ENCODE assay signal across 13 mouse cellular contexts in genomic region chr4:107012574-107012973, GRCm38 (mm10). TPM values are rescaled to one million over a fixed set of nuclear protein-coding genes. Genes with fewer than 3 reads are reported as not detected.
DNase-seq lines count a peak whose midpoint lies in the region; TF ChIP-seq lines count a peak whose summit lies in the region.
"Had no signal": no experiment of that assay in that cellular context is flagged by ENCODE, and none has a peak within 500 bp of the region (broad histone marks: within the 10 kb centered on the region; RNA-seq: fewer than 3 reads in every experiment).

No protein-coding gene starts in this region.

- TF ChIP-seq POLR2A in heart, adult 2 months (IDR thresholded peaks at IDR 0.05; ENCODE audit: insufficient read depth, low read depth, low read length): no peak

- no peaks in the 10 kb centered on the region for H3K27me3 ChIP-seq in heart, adult 2 months (ENCODE audit: control insufficient read depth, insufficient read depth, low read length)
- H3K27me3 ChIP-seq: intestine, embryonic 15.5 days; lung, embryonic 15.5 days; neural tube, embryonic 15.5 days had no signal

- H3K4me1 ChIP-seq in heart, adult 2 months (ENCODE audit: control insufficient read depth, insufficient read depth, low read length): peaks cover 28% of the 10 kb centered on the region
- H3K4me1 ChIP-seq: lung, embryonic 15.5 days had no signal

- no peak overlapping the region for H3K4me3 ChIP-seq in heart, adult 2 months
- H3K4me3 ChIP-seq: intestine, embryonic 15.5 days; lung, embryonic 15.5 days; midbrain, embryonic 10.5 days; neural tube, embryonic 15.5 days had no signal

- intact Hi-C loops in heart, adult 2 months (cut with DNase I): no loop called here
- intact Hi-C loops in heart, postnatal 25 days (cut with DNase I): no loop called here
- intact Hi-C loops in heart, postnatal 36 days (cut with DNase I): no loop called here
- intact Hi-C loops in left cerebral cortex, postnatal 10 days (cut with DNase I): no loop called here

- TF ChIP-seq CTCF in heart, adult 2 months (IDR thresholded peaks at IDR 0.05): no peak

- no peak overlapping the region for H3K9ac ChIP-seq in heart, adult 2 months (ENCODE audit: low read depth, low read length)
- H3K9ac ChIP-seq: intestine, embryonic 15.5 days; lung, embryonic 15.5 days; neural tube, embryonic 15.5 days had no signal

- WGBS in heart, adult 2 months: 23% methylated on average over 3 of the region's 3 CpGs

- H3K27ac ChIP-seq in heart, adult 2 months: peak overlapping the region; percentile 91
- H3K27ac ChIP-seq: intestine, embryonic 15.5 days; lung, embryonic 15.5 days; midbrain, embryonic 10.5 days had no signal

- no peak for TF ChIP-seq EP300 in heart, adult 2 months (IDR thresholded peaks at IDR 0.05; ENCODE audit: insufficient read depth, low read depth, low read length)

- H3K79me2 ChIP-seq in heart, adult 2 months (replicated peaks; ENCODE audit: control insufficient read depth, insufficient read depth, low read length): peaks cover under 1% of the 10 kb centered on the region; the same call in 1 of the 2 replicates

- H3K36me3 ChIP-seq in heart, adult 2 months (ENCODE audit: control insufficient read depth, insufficient read depth, low read length): peaks cover 8% of the 10 kb centered on the region

- DNase-seq in heart, adult 2 months: peak; percentile 50 to 75
- DNase-seq in heart, postnatal 25 days (ENCODE audit: low spot score): no peak
- DNase-seq in cerebellum, adult 11 months: peak; percentile 80
- peak; percentile 78 to 83 for DNase-seq in cerebellum, postnatal 36 days
- DNase-seq in heart, postnatal 36 days: peak; percentile 41 to 46
- no peak for DNase-seq in adrenal gland, postnatal 36 days
- no peak for DNase-seq in left cerebral cortex, postnatal 10 days (ENCODE audit: extremely low spot score in 1 of 2, low spot score in 2 of 2)
- no peak for DNase-seq in spleen, adult 12 weeks (ENCODE audit: low spot score)
- DNase-seq: adrenal gland, adult 8-10 months had no signal

RNA-seq across cellular contexts. Expression of gene Mrpl37, which starts 54.1 kb away (rescaled TPM):
- total RNA-seq in heart, adult 2 months (2021): 100 to 1,000 TPM in 1 of 2 experiments, 10 to 100 TPM in 1; 96.3 to 103 TPM
- 113 and 180 TPM in 2 replicates for polyA plus RNA-seq in heart, adult 2 months (2012; rRNA removed)
- 100 to 1,000 TPM; 110 to 111 TPM for total RNA-seq in heart, postnatal 25 days (2021)
- 100 to 1,000 TPM; 102 to 110 TPM for total RNA-seq in heart, postnatal 36 days (2021)
- 100 to 1,000 TPM in 1 of 2 experiments, 10 to 100 TPM in 1; 99.7 to 102 TPM for total RNA-seq in adrenal gland, postnatal 36 days (2021)
- total RNA-seq in left cerebral cortex, postnatal 10 days (2021): 10 to 100 TPM; 64.0 to 67.7 TPM

RNA-seq across cellular contexts. Expression of gene Cyb5rl, which starts 54.2 kb away (rescaled TPM):
- 10 to 100 TPM; 21.9 to 25.9 TPM for total RNA-seq in heart, adult 2 months (2021)
- 12.6 and 15.4 TPM in 2 replicates for polyA plus RNA-seq in heart, adult 2 months (2012; rRNA removed)
- total RNA-seq in heart, postnatal 25 days (2021): 10 to 100 TPM; 14.2 to 17.8 TPM
- total RNA-seq in heart, postnatal 36 days (2021): 10 to 100 TPM; 19.3 to 21.4 TPM
- total RNA-seq in adrenal gland, postnatal 36 days (2021): 10 to 100 TPM; 21.2 to 25.4 TPM
- total RNA-seq in left cerebral cortex, postnatal 10 days (2021): 1 to 10 TPM; 9.0 to 9.7 TPM

Comparison
In these comparisons a context has a peak if more than half of its experiments do, and no peak if none do; other contexts are left out.
1. DNase-seq: peak in heart, adult 2 months (2 of 2), cerebellum, adult 11 months (single experiment), cerebellum, postnatal 36 days (2 of 2) and heart, postnatal 36 days (2 of 2); none in heart, postnatal 25 days (single experiment), adrenal gland, postnatal 36 days (0 of 2), left cerebral cortex, postnatal 10 days (0 of 2) and spleen, adult 12 weeks (single experiment).